Mouse (Mus musculus) kidney, embryonic 14.5 days (tissue): ENCODE measurements around the gene Dcbld1. TPM values are rescaled to one million over a fixed set of nuclear protein-coding genes. Genes with fewer than 3 reads are reported as not detected.
"Not testable (repeated sequence)": the region's sequence is repeated elsewhere in the genome, so short reads cannot be mapped to it uniquely, and the experiment has no call there.

Experiments
- ATAC-seq: fragments of 200-750 bp; cut with Nextera tagmentation; 2 replicates; pipeline ENCODE4 v1.8.0; 2017; ENCODE audit warnings: moderate number of reproducible peaks, mild to moderate bottlenecking, moderate TSS enrichment, moderate library complexity; ENCODE audit not compliant: low FRiP score, low TSS enrichment
- H3K27ac ChIP-seq: fragments of 300-500 bp; sonication (generic); 2 replicates; pipeline ENCODE4 v1.5.1; 2014; ENCODE audit warnings: low read depth, mild to moderate bottlenecking, low read length, moderate library complexity, mixed read lengths
- H3K27me3 ChIP-seq: fragments of 300-500 bp; sonication (generic); 2 replicates; pipeline ENCODE4 v1.6.1; 2014; ENCODE audit warnings: mild to moderate bottlenecking, low read length; ENCODE audit not compliant: control insufficient read depth, insufficient read depth
- H3K36me3 ChIP-seq: fragments of 300-500 bp; sonication (generic); 2 replicates; pipeline ENCODE4 v1.6.1; 2014; ENCODE audit warnings: low read length, mixed read lengths; ENCODE audit not compliant: control insufficient read depth, insufficient read depth
- H3K4me1 ChIP-seq: fragments of 300-500 bp; sonication (generic); 2 replicates; pipeline ENCODE4 v1.6.1; 2014; ENCODE audit warnings: low read length, mixed read lengths; ENCODE audit not compliant: control insufficient read depth, insufficient read depth
- H3K4me2 ChIP-seq: fragments of 300-500 bp; sonication (generic); replicated peaks from 2 replicates; pipeline ENCODE4 v1.6.1; 2014; ENCODE audit warnings: low read depth, mild to moderate bottlenecking, low read length
- H3K4me3 ChIP-seq: fragments of 300-500 bp; sonication (generic); 2 replicates; pipeline ENCODE4 v1.5.1; 2014; ENCODE audit warnings: mild to moderate bottlenecking, low read length
- H3K9ac ChIP-seq: fragments of 300-500 bp; sonication (generic); 2 replicates; pipeline ENCODE4 v1.6.1; 2014; ENCODE audit warnings: low read depth, mild to moderate bottlenecking, low read length, moderate library complexity
- H3K9me3 ChIP-seq: fragments of 300-500 bp; sonication (generic); 2 replicates; pipeline ENCODE4 v1.6.1; 2016; ENCODE audit warnings: low read length; ENCODE audit not compliant: control insufficient read depth
- WGBS: fragments of 180-500 bp; shearing (Covaris S2); extraction: QIAGEN DNeasy Blood & Tissue Kit; methylation state at CpG from one replicate; pipeline ENCODE4 v1.1.7; 2014; 5-methylcytosine and 5-hydroxymethylcytosine counted together
- polyA plus RNA-seq: library from polyadenylated mRNA; unstranded; fragments of >200 nt; fragmentation: Nextera tagmentation; extraction: Ambion mirVana; gene quantifications from 2 replicates; pipeline ENCODE4 v1.2.1, GENCODE M21; 2014

Dcbld1 gene
- polyA plus RNA-seq, 1 experiment from 2014 or later = 26.5 TPM

- H3K9ac ChIP-seq = no peak overlapping the region
- WGBS = 62% methylated on average over 8 of the region's 8 CpGs
- H3K36me3 ChIP-seq = peaks cover 19% of the 10 kb centered on the region; the same call in 1 of the 2 replicates
- H3K4me3 ChIP-seq = no peak overlapping the region
- H3K9me3 ChIP-seq = no peaks in the 10 kb centered on the region
- H3K27ac ChIP-seq = no peak overlapping the region
- H3K27me3 ChIP-seq = no peaks in the 10 kb centered on the region
- H3K4me1 ChIP-seq = no peaks in the 10 kb centered on the region
- 0 out of 2 replicates have a peak, but pooled peaks have one; percentile 43 for ATAC-seq
- H3K4me2 ChIP-seq = no peak overlapping the region
Observed at GRCm38 (mm10) chr10:52309196-52309595, 75.8 kb downstream of the Dcbld1 start.

GRCm38 (mm10) chr10:52319506-52320286 lies 86.3 kb downstream of the Dcbld1 start:
- Histone ChIP-seq H3K36me3 (peaks cover 20% of the 10 kb centered on the region), H3K4me2 (no peak overlapping the region), H3K4me3 (no peak overlapping the region), H3K9me3 (no peaks in the 10 kb centered on the region), H3K27ac (no peak overlapping the region), H3K9ac (no peak overlapping the region), H3K4me1 (no peaks in the 10 kb centered on the region), H3K27me3 (no peaks in the 10 kb centered on the region)
- WGBS = 93% methylated on average over 28 of the region's 28 CpGs
- no peak for ATAC-seq

- H3K4me2 ChIP-seq = no peak overlapping the region
- no peak overlapping the region for H3K27ac ChIP-seq
- no peak overlapping the region for H3K9ac ChIP-seq
- WGBS = 95% methylated on average over 3 of the region's 3 CpGs
- peaks cover 13% of the 10 kb centered on the region for H3K36me3 ChIP-seq
- no peaks in the 10 kb centered on the region for H3K9me3 ChIP-seq
- H3K4me3 ChIP-seq = no peak overlapping the region
- no peaks in the 10 kb centered on the region for H3K27me3 ChIP-seq
- no peak for ATAC-seq
- no peaks in the 10 kb centered on the region for H3K4me1 ChIP-seq
Observed at GRCm38 (mm10) chr10:52321918-52322317, 88.5 kb downstream of the Dcbld1 start.

GRCm38 (mm10) chr10:52331007-52331406 lies 97.6 kb downstream of the Dcbld1 start:
- Histone ChIP-seq H3K9ac (no peak overlapping the region), H3K9me3 (no peaks in the 10 kb centered on the region), H3K36me3 (no peaks in the 10 kb centered on the region), H3K27me3 (no peaks in the 10 kb centered on the region), H3K4me3 (no peak overlapping the region), H3K4me2 (no peak overlapping the region), H3K4me1 (no peaks in the 10 kb centered on the region), H3K27ac (no peak overlapping the region)
- no peak for ATAC-seq
- WGBS = 6% methylated on average over 1 of the region's 1 CpGs

- 96% methylated on average over 4 of the region's 4 CpGs for WGBS
- H3K27ac ChIP-seq, H3K9ac ChIP-seq, H3K4me2 ChIP-seq, H3K27me3 ChIP-seq, H3K4me1 ChIP-seq, H3K4me3 ChIP-seq, H3K9me3 ChIP-seq, ATAC-seq: not testable (repeated sequence)
- peaks cover 51% of the 10 kb centered on the region for H3K36me3 ChIP-seq
Observed at GRCm38 (mm10) chr10:52343324-52343723, 109.9 kb downstream of the Dcbld1 start.

GRCm38 (mm10) chr10:52353184-52353583 lies 119.8 kb downstream of the Dcbld1 start:
- no peak overlapping the region for H3K9ac ChIP-seq
- ATAC-seq = no peak
- H3K9me3 ChIP-seq = no peaks in the 10 kb centered on the region
- WGBS = 77% methylated on average over 9 of the region's 9 CpGs
- no peak overlapping the region for H3K4me3 ChIP-seq
- H3K36me3 ChIP-seq = peaks cover 40% of the 10 kb centered on the region
- no peak overlapping the region for H3K27ac ChIP-seq
- H3K4me2 ChIP-seq = no peak overlapping the region
- H3K4me1 ChIP-seq = no peaks in the 10 kb centered on the region
- no peaks in the 10 kb centered on the region for H3K27me3 ChIP-seq

- Histone ChIP-seq H3K4me3 (no peak within 1 kb of the TSS), H3K9me3 (no peaks in the 10 kb centered on the region), H3K9ac (no peak within 1 kb of the TSS), H3K4me1 (no peaks in the 10 kb centered on the region), H3K27ac (no peak within 1 kb of the TSS), H3K36me3 (peaks cover 8% of the 10 kb centered on the region; the same call in 1 of the 2 replicates), H3K27me3 (no peaks in the 10 kb centered on the region), H3K4me2 (no peak within 1 kb of the TSS)
- 85% methylated on average over 2 of the region's 2 CpGs for WGBS
- no peak for ATAC-seq
Observed at GRCm38 (mm10) chr10:52358467-52358866, 125.0 kb downstream of the Dcbld1 start, which contains the start of gene Gm26741. Gene Gm26741 (plus strand): TSS chr10:52358767.

- WGBS = 99% methylated on average over 4 of the region's 4 CpGs
- Histone ChIP-seq H3K9me3 (no peaks in the 10 kb centered on the region), H3K36me3 (peaks cover 1% of the 10 kb centered on the region; the same call in 1 of the 2 replicates), H3K9ac (no peak overlapping the region), H3K27ac (no peak overlapping the region), H3K4me2 (no peak overlapping the region), H3K4me3 (no peak overlapping the region), H3K4me1 (no peaks in the 10 kb centered on the region), H3K27me3 (no peaks in the 10 kb centered on the region)
- ATAC-seq = no peak
Observed at GRCm38 (mm10) chr10:52360241-52360735, 126.9 kb downstream of the Dcbld1 start.

- no peaks in the 10 kb centered on the region for H3K4me1 ChIP-seq
- H3K4me2 ChIP-seq = no peak overlapping the region
- no peak overlapping the region for H3K9ac ChIP-seq
- ATAC-seq = no peak
- no peak overlapping the region for H3K27ac ChIP-seq
- H3K36me3 ChIP-seq = no peaks in the 10 kb centered on the region; the same call in 1 of the 2 replicates
- no peaks in the 10 kb centered on the region for H3K9me3 ChIP-seq
- H3K27me3 ChIP-seq = no peaks in the 10 kb centered on the region
- H3K4me3 ChIP-seq = no peak overlapping the region
- WGBS = 91% methylated on average over 9 of the region's 9 CpGs
Observed at GRCm38 (mm10) chr10:52360862-52361609, 127.6 kb downstream of the Dcbld1 start.
